Mouse (Mus musculus) midbrain, embryonic 11.5 days (tissue): ENCODE data around the gene Ndufc1. TPM values are rescaled to one million over a fixed set of nuclear protein-coding genes. Genes with fewer than 3 reads are reported as not detected.
"Not testable (repeated sequence)": the region's sequence is repeated elsewhere in the genome, so short reads cannot be mapped to it uniquely, and the experiment has no call there.

Experiments used
- ATAC-seq: fragments of 200-750 bp; cut with Nextera tagmentation; 2 replicates; pipeline ENCODE4 v1.8.0; 2017; ENCODE audit warnings: moderate TSS enrichment, moderate library complexity; ENCODE audit not compliant: low FRiP score
- DNase-seq: peaks from one replicate; pipeline ENCODE4 v3.0.0; 2015; ENCODE audit warnings: low spot score; ENCODE audit errors: missing footprints
- H3K27ac ChIP-seq: fragments of 300-500 bp; sonication (generic); 2 replicates; pipeline ENCODE4 v1.5.1; 2014; ENCODE audit warnings: low read depth, low read length
- H3K27me3 ChIP-seq: fragments of 300-500 bp; sonication (generic); 2 replicates; pipeline ENCODE4 v1.6.1; 2014; ENCODE audit warnings: mild to moderate bottlenecking, low read length, moderate library complexity, mixed read lengths; ENCODE audit not compliant: control insufficient read depth, insufficient read depth
- H3K36me3 ChIP-seq: fragments of 300-500 bp; sonication (generic); 2 replicates; pipeline ENCODE4 v1.6.1; 2014; ENCODE audit warnings: mild to moderate bottlenecking, low read length, moderate library complexity, mixed read lengths; ENCODE audit not compliant: control insufficient read depth, insufficient read depth
- H3K4me1 ChIP-seq: fragments of 300-500 bp; sonication (generic); 2 replicates; pipeline ENCODE4 v1.6.1; 2014; ENCODE audit warnings: low read length; ENCODE audit not compliant: control insufficient read depth, insufficient read depth
- H3K4me2 ChIP-seq: fragments of 300-500 bp; sonication (generic); 2 replicates; pipeline ENCODE4 v1.6.1; 2014; ENCODE audit warnings: mild to moderate bottlenecking, moderate library complexity
- H3K4me3 ChIP-seq: fragments of 300-500 bp; sonication (generic); 2 replicates; pipeline ENCODE4 v1.5.1; 2014; ENCODE audit warnings: low read depth, low read length
- H3K9ac ChIP-seq: fragments of 300-500 bp; sonication (generic); 2 replicates; pipeline ENCODE4 v1.6.1; 2014; ENCODE audit warnings: low read length
- H3K9me3 ChIP-seq: fragments of 300-500 bp; sonication (generic); 2 replicates; pipeline ENCODE4 v1.6.1; 2016; ENCODE audit warnings: low read length; ENCODE audit not compliant: control insufficient read depth
- WGBS: fragments of 180-500 bp; shearing (Covaris S2); extraction: QIAGEN DNeasy Blood & Tissue Kit; methylation state at CpG from one replicate; pipeline ENCODE4 v1.1.7; 2014; 5-methylcytosine and 5-hydroxymethylcytosine counted together
- polyA plus RNA-seq: library from polyadenylated mRNA; unstranded; fragments of >200 nt; fragmentation: Nextera tagmentation; extraction: Ambion mirVana; gene quantifications from 2 replicates; pipeline ENCODE4 v1.2.1, GENCODE M21; 2014

Gene Ndufc1
- polyA plus RNA-seq, 1 experiment from 2014 or later, result 783 TPM

DNA sequence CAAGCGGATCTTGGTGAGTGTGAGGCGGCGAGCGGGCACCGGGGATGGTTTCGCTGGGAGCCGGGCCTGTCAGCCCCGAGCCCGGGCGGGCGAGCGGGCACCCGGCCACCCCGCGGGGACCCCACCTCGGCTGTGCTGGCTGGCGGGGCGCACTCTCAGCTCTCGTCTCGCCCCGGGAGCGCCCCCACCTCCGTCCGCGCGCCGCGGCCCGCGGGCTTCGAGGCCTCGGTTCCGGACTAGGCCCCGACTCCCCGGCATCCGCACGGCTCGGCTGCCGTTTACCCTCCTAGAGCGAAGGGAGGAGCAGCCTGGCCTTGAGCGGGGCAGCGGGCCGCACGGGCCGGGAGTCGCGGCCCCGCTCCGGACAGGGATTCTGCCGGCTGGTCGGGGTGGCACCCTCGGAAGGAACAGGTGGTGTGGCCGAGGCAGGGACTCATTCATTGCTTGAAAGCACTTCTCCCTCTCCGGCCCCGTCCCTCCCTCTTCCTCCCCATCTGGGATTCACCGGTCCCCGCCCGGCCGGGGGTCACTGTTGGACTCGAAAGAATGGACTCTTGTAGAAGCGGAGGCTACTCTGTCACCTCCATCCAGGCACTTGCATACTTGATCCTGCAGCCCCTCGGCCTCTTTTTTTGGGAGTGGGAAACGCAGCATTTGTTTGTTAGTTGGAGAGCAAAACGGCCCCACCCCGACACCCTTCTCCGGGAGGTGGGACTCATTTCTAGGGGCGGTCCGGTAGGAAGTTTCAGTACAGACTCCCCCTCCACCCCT, 7.8 kb upstream of the Ndufc1 start:
- Histone ChIP-seq H3K9ac (peak overlapping the region; percentile 93), H3K4me1 (peaks cover 18% of the 10 kb centered on the region), H3K4me3 (peak overlapping the region; percentile 76), H3K27ac (peak overlapping the region; percentile 87), H3K27me3 (no peaks in the 10 kb centered on the region), H3K36me3 (no peaks in the 10 kb centered on the region; the same call in 1 of the 2 replicates), H3K9me3 (no peaks in the 10 kb centered on the region), H3K4me2 (peak overlapping the region; percentile 79)
- DNase-seq (peak; percentile 94), ATAC-seq (peak; percentile 68)
- WGBS, result under 1% methylated on average over 63 of the region's 68 CpGs

GRCm38 (mm10) chr3:51416073-51416363, 7.2 kb upstream of the Ndufc1 start:
- H3K4me3 ChIP-seq, result peak overlapping the region; percentile 76
- peak; percentile 77 for ATAC-seq
- no peak for DNase-seq
- peaks cover 18% of the 10 kb centered on the region for H3K4me1 ChIP-seq
- H3K9me3 ChIP-seq, result no peaks in the 10 kb centered on the region
- H3K9ac ChIP-seq, result peak overlapping the region; percentile 93
- H3K27me3 ChIP-seq, result no peaks in the 10 kb centered on the region
- H3K4me2 ChIP-seq, result peak overlapping the region; percentile 79
- WGBS, result under 1% methylated on average over 30 of the region's 30 CpGs
- H3K27ac ChIP-seq, result peak overlapping the region; percentile 87
- no peaks in the 10 kb centered on the region; the same call in 1 of the 2 replicates for H3K36me3 ChIP-seq

DNA sequence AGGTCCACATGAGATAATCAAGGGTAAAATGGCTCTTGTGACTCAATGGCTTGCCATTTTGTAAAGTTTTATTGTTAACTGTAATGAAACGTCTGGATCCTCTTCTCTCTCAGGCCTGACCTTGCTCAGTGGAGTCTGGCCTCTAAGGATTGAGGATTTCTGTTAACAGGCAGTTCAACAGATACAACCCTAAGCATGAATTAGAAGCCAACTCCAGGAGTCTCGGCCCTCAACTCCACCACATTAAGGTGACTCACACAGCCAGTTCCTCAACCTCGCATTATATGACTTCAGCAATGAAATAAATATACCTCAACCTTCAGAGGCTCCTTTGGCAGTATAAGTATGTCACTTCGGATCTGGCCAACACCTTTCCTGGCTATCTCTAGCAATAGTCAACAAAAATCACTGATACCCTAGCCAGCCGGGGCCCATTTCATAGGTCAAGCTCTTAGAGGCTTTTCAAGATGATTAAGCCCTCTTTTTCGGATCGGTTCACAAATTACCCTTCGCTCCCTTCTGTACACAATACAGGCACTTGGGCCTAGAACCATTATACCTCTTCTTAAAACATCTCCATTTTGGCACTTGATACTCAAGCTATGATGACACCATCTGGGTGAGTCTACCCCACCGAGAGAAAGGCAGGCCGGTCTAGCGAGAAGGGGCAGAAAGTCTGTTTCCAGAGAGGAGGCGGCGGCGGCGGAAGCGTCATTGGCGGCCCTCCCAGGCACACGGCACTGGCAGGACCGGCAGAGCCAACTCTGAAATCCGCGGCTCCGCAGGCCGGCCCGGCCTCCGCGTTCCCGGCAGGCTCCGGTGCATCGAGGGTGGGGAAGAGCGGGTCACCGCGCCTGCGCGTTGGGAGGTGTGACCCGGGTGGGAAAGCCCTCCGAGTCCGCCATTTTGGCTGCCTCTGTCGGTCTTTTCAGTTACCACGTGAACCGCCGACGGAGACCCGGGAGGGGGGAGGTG, 6.6 kb upstream of the Ndufc1 start, which contains the start of gene Naa15:
Naa15 (plus strand) TSS at position 51 of the 975 bp plus-strand sequence.
- H3K36me3 ChIP-seq, result no peaks in the 10 kb centered on the region; the same call in 1 of the 2 replicates
- WGBS, result 4% methylated on average over 43 of the region's 43 CpGs
- H3K9me3 ChIP-seq, result no peaks in the 10 kb centered on the region
- H3K27ac ChIP-seq, result peak within 1 kb of the TSS; percentile 87
- peak within 1 kb of the TSS; percentile 76 for H3K4me3 ChIP-seq
- H3K9ac ChIP-seq, result peak within 1 kb of the TSS; percentile 93
- H3K4me1 ChIP-seq, result peaks cover 18% of the 10 kb centered on the region
- no peaks in the 10 kb centered on the region for H3K27me3 ChIP-seq
- H3K4me2 ChIP-seq, result peak within 1 kb of the TSS; percentile 79
- DNase-seq, result peak; percentile 99
- peak; percentile 94 for ATAC-seq

- ATAC-seq (no peak), DNase-seq (no peak)
- Histone ChIP-seq H3K4me2 (no peak overlapping the region), H3K4me3 (no peak overlapping the region), H3K9ac (no peak overlapping the region), H3K4me1 (peaks cover 18% of the 10 kb centered on the region), H3K27ac (no peak overlapping the region), H3K36me3 (no peaks in the 10 kb centered on the region), H3K27me3 (no peaks in the 10 kb centered on the region), H3K9me3 (no peaks in the 10 kb centered on the region)
- WGBS, result 81% methylated on average over 1 of the region's 1 CpGs
Measured at GRCm38 (mm10) chr3:51413276-51413675, 4.5 kb upstream of the Ndufc1 start.

GRCm38 (mm10) chr3:51412457-51412856, 3.7 kb upstream of the Ndufc1 start:
- Histone ChIP-seq H3K4me3 (no peak overlapping the region), H3K4me1 (peaks cover 18% of the 10 kb centered on the region), H3K9me3 (no peaks in the 10 kb centered on the region), H3K4me2 (no peak overlapping the region), H3K9ac (no peak overlapping the region), H3K27ac (no peak overlapping the region), H3K27me3 (no peaks in the 10 kb centered on the region), H3K36me3 (no peaks in the 10 kb centered on the region)
- DNase-seq, result no peak
- 91% methylated on average over 7 of the region's 7 CpGs for WGBS
- ATAC-seq, result no peak

DNA sequence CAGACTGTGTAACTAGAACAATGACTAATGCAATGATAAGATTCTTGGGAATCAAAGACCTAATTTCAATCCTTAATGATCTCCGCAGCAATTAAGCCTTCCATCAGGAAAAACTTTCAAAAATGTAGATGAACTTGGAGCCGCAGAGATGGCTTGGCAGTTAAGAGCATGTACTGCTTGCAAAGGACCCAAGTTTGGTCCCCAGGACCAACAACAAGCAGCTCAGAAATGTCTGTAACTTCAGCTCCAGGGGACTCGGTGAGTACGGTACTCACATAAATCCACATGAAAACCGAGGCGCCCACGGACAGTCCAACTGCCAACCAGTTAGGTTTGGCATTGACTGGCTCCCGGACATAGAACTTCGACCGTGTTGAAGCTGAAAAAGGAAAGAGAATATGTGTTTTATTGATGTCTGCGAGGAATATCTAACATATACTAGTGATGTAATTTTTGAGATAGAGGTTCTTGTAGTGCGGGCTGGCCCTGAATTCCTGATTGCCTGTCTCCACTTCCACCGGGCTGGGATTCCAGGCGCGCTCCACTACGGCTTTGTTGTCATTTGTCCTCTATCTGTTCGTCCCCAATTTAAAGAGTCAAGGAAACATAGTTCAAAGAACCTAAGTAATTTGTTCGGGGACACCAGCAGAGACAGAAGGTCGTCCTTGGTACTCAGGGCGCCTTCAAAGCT, 773 bp downstream of the Ndufc1 start:
- DNase-seq (peak; percentile 84), ATAC-seq (no peak)
- H3K4me3 ChIP-seq, result peak overlapping the region; percentile 78
- H3K27me3 ChIP-seq, result no peaks in the 10 kb centered on the region
- no peaks in the 10 kb centered on the region; the same call in 1 of the 2 replicates for H3K36me3 ChIP-seq
- H3K4me1 ChIP-seq, result peaks cover 6% of the 10 kb centered on the region
- 23% methylated on average over 20 of the region's 20 CpGs for WGBS
- H3K9me3 ChIP-seq, result no peaks in the 10 kb centered on the region
- peak overlapping the region; percentile 96 for H3K27ac ChIP-seq
- H3K9ac ChIP-seq, result peak overlapping the region; percentile 95
- H3K4me2 ChIP-seq, result peak overlapping the region; percentile 59

GRCm38 (mm10) chr3:51402628-51403027, 6.2 kb downstream of the Ndufc1 start:
- Histone ChIP-seq H3K36me3 (no peaks in the 10 kb centered on the region; the same call in 1 of the 2 replicates), H3K27ac (no peak overlapping the region), H3K9ac (no peak overlapping the region), H3K9me3 (no peaks in the 10 kb centered on the region), H3K4me3 (no peak overlapping the region), H3K4me1 (peaks cover 9% of the 10 kb centered on the region), H3K27me3 (no peaks in the 10 kb centered on the region), H3K4me2 (no peak overlapping the region)
- WGBS, result 96% methylated on average over 12 of the region's 12 CpGs
- DNase-seq (no peak), ATAC-seq (no peak)

DNA sequence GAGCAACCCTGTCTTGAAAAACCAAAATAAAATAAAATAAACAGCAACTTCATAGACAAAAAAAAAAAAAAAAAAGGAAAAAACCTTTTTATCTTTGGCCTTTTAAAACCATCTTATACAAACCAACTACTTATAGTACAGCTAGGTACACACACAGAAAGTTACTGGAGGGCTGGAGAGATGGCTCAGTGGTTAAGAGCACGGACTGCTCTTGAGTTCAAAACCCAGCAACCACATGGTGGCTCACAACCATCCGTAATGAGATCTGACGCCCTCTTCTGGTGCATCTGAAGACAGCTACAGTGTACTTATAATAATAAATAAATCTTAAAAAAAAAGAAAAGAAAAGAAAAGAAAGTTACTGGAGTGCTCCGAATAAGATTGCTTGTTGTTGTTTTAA, 6.7 kb downstream of the Ndufc1 start:
- not testable (repeated sequence) for H3K4me2 ChIP-seq, H3K4me3 ChIP-seq, H3K27ac ChIP-seq, H3K4me1 ChIP-seq, H3K36me3 ChIP-seq, ATAC-seq, DNase-seq, H3K9me3 ChIP-seq, H3K9ac ChIP-seq, H3K27me3 ChIP-seq
- WGBS, result 71% methylated on average over 4 of the region's 4 CpGs
